Mouse (Mus musculus): ENCODE data around the gene Hhipl1.
A peak's percentile ranks its signal among the peaks of the same experiment; 100 is the strongest.

Hhipl1 gene

GRCm38 (mm10) chr12:108312432-108312851 lies 6.4 kb downstream of the Hhipl1 start:
- DNase-seq (ENCODE audit: low spot score): no peak

GRCm38 (mm10) chr12:108313244-108313772 lies 7.2 kb downstream of the Hhipl1 start:
- no peak for DNase-seq (ENCODE audit: low spot score)

- no peak for DNase-seq (ENCODE audit: low spot score)
These were observed 9.7 kb downstream of the Hhipl1 start for GRCm38 (mm10) chr12:108315818-108316217.

- DNase-seq (ENCODE audit: low spot score): no peak
These were observed 10.6 kb downstream of the Hhipl1 start for GRCm38 (mm10) chr12:108316655-108317054.

GRCm38 (mm10) chr12:108317201-108317738 lies 11.2 kb downstream of the Hhipl1 start:
- no peak for DNase-seq (ENCODE audit: low spot score)

GRCm38 (mm10) chr12:108317826-108318430 lies 11.9 kb downstream of the Hhipl1 start:
- no peak for DNase-seq (ENCODE audit: low spot score)

- no peak for DNase-seq (ENCODE audit: low spot score)
These were observed 12.4 kb downstream of the Hhipl1 start for GRCm38 (mm10) chr12:108318499-108318898.

GRCm38 (mm10) chr12:108320096-108320495 lies 14.0 kb downstream of the Hhipl1 start:
- DNase-seq (ENCODE audit: low spot score): no peak

GRCm38 (mm10) chr12:108326401-108326800 lies 20.3 kb downstream of the Hhipl1 start:
- DNase-seq (ENCODE audit: low spot score): no peak

- no peak for DNase-seq (ENCODE audit: low spot score)
These were observed 21.9 kb downstream of the Hhipl1 start for GRCm38 (mm10) chr12:108327889-108328491.

GRCm38 (mm10) chr12:108333056-108333455 lies 27.0 kb downstream of the Hhipl1 start:
- peak; percentile 65 for DNase-seq (ENCODE audit: low spot score)

GRCm38 (mm10) chr12:108333481-108333882 lies 27.4 kb downstream of the Hhipl1 start:
- DNase-seq (ENCODE audit: low spot score): no peak

- DNase-seq (ENCODE audit: low spot score): peak; percentile 98
These were observed 27.9 kb downstream of the Hhipl1 start, which contains the start of gene Cyp46a1 for GRCm38 (mm10) chr12:108333895-108334445. Gene Cyp46a1 (plus strand): TSS chr12:108334381.

GRCm38 (mm10) chr12:108334529-108334928 lies 28.5 kb downstream of the Hhipl1 start:
- DNase-seq (ENCODE audit: low spot score): no peak

- no peak for DNase-seq (ENCODE audit: low spot score)
These were observed 32.6 kb downstream of the Hhipl1 start for GRCm38 (mm10) chr12:108338572-108339190.

GRCm38 (mm10) chr12:108348151-108348550 lies 42.1 kb downstream of the Hhipl1 start:
- DNase-seq (ENCODE audit: low spot score): no peak

GRCm38 (mm10) chr12:108349026-108349425 lies 43.0 kb downstream of the Hhipl1 start:
- DNase-seq (ENCODE audit: low spot score): no peak

- no peak for DNase-seq (ENCODE audit: low spot score)
These were observed 44.9 kb downstream of the Hhipl1 start for GRCm38 (mm10) chr12:108350931-108351330.

- DNase-seq (ENCODE audit: low spot score): no peak
These were observed 46.5 kb downstream of the Hhipl1 start for GRCm38 (mm10) chr12:108352371-108353136.

GRCm38 (mm10) chr12:108354284-108354683 lies 48.2 kb downstream of the Hhipl1 start:
- DNase-seq (ENCODE audit: low spot score): no peak

- DNase-seq (ENCODE audit: low spot score): no peak
These were observed 49.2 kb downstream of the Hhipl1 start for GRCm38 (mm10) chr12:108355271-108355670.

GRCm38 (mm10) chr12:108355986-108356385 lies 49.9 kb downstream of the Hhipl1 start:
- DNase-seq (ENCODE audit: low spot score): no peak
